In genomic region chr11:7057781-7058180, GRCm38 (mm10) we compare ENCODE assay signal across 17 mouse cellular contexts. TPM values are rescaled to one million over a fixed set of nuclear protein-coding genes. Genes with fewer than 3 reads are reported as not detected.
"Had no signal": no experiment of that assay in that cellular context is flagged by ENCODE, and none has a peak within 500 bp of the region (broad histone marks: within the 10 kb centered on the region; RNA-seq: fewer than 3 reads in every experiment).

No protein-coding gene starts in this region.

- H3K4me3 ChIP-seq: lung, embryonic 15.5 days; megakaryocyte, embryonic 14.5 days; midbrain, embryonic 13.5 days; midbrain, embryonic 15.5 days; neural tube, embryonic 12.5 days; stomach, embryonic 15.5 days had no signal

- H3K4me1 ChIP-seq: megakaryocyte, embryonic 14.5 days had no signal

- H3K27ac ChIP-seq: lung, embryonic 15.5 days; macrophage; midbrain, embryonic 13.5 days; midbrain, embryonic 15.5 days; neural tube, embryonic 12.5 days; stomach, embryonic 15.5 days; stomach, postnatal 0 days had no signal

- DNase-seq: liver, postnatal 0 days; lung, adult 2 months; lung, postnatal 14 days; lung, postnatal 36 days; right cerebral cortex, postnatal 25 days; thymus, adult 2 months; thymus, postnatal 25 days; thymus, postnatal 4 days had no signal

- ATAC-seq: liver, postnatal 0 days; lung, postnatal 0 days; midbrain, embryonic 13.5 days; midbrain, embryonic 15.5 days had no signal

RNA-seq across cellular contexts. Expression of gene Adcy1, which starts 5.5 kb away (rescaled TPM):
- polyA plus RNA-seq: macrophage had no signal
